Mouse (Mus musculus) olfactory bulb, adult 2 months (tissue): ENCODE results near the gene Nfatc3.

Experiments
- CTCF ChIP-seq: fragments of 200-500 bp; IDR thresholded peaks from 2 replicates; pipeline ENCODE4 v1.5.1; 2012; ENCODE audit warnings: low read depth, mild to moderate bottlenecking, low read length, moderate library complexity; ENCODE audit not compliant: insufficient read depth
- POLR2A ChIP-seq: fragments of 200-500 bp; IDR thresholded peaks from 2 replicates; pipeline ENCODE4 v1.6.1; 2012; ENCODE audit warnings: mild to moderate bottlenecking, low read depth, low read length, moderate library complexity; ENCODE audit not compliant: insufficient read depth

DNA sequence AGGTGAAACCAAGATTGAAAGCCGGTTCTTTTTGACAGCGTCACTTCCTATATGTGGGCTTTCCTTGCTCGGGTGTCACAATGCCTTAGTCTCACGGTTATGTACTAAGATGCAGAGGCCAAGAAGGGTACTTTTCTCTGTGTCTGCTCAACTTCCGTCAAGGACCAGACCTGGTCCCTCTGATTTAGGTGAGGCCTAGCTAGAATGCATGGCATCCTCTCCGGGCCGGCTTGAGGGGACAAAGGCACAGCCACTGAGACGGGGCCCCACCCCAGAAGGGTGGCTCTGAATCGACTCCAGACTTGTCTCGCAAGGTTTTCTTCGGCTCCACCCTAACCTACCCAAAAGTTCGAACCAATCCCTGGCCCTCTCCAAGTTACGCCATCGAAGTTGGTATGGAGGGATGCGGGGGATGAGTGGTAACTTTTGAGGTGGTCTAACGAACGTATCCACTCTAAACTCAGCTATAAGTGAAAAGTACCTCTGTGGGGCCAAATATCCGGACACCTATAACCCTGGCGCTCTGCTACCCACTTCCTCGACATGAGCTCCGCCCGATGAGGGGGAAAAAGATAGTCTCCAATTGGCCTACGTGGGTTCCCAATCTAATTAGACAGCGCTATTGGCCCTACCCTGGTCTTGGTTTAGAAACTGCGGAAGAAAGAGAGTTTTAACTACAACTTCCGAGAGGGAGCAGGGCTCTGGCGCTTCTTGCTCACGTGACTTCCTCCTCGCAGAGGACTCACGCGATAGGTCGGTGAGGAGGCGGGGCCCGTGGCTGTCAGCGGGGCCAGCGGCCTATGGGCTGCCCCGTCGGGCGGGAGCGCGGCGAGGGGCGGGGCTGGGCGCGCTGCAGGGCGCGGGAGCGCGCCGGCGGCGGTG, at the start of gene Nfatc3:
- TF ChIP-seq POLR2A (peak; percentile 15; the same call in 1 of the 2 replicates), CTCF (no peak)
